Mouse (Mus musculus) liver, embryonic 11.5 days (tissue): ENCODE data around the gene Gm21293. TPM values are rescaled to one million over a fixed set of nuclear protein-coding genes. Genes with fewer than 3 reads are reported as not detected.
"Not testable (repeated sequence)": the region's sequence is repeated elsewhere in the genome, so short reads cannot be mapped to it uniquely, and the experiment has no call there.

Experiments
- ATAC-seq: fragments of 200-750 bp; cut with Nextera tagmentation; replicated peaks from 2 replicates; pipeline ENCODE4 v1.8.0; 2017; ENCODE audit warnings: moderate number of reproducible peaks, mild to moderate bottlenecking, moderate TSS enrichment, moderate library complexity; ENCODE audit not compliant: low FRiP score
- DNase-seq: peaks from one replicate; pipeline ENCODE4 v3.0.0-alpha.2; 2017; ENCODE audit warnings: low spot score
- H3K27ac ChIP-seq: fragments of 300-500 bp; sonication (generic); 2 replicates; pipeline ENCODE4 v1.5.1; 2014; ENCODE audit warnings: mild to moderate bottlenecking, low read depth, low read length, control low read depth
- H3K27me3 ChIP-seq: fragments of 300-500 bp; sonication (generic); replicated peaks from 2 replicates; pipeline ENCODE4 v1.6.1; 2014; ENCODE audit warnings: low read length, mixed read lengths; ENCODE audit not compliant: control insufficient read depth, insufficient read depth
- H3K36me3 ChIP-seq: fragments of 300-500 bp; sonication (generic); 2 replicates; pipeline ENCODE4 v1.6.1; 2014; ENCODE audit warnings: mild to moderate bottlenecking, low read length, moderate library complexity, mixed read lengths; ENCODE audit not compliant: control insufficient read depth, insufficient read depth
- H3K4me1 ChIP-seq: fragments of 300-500 bp; sonication (generic); replicated peaks from 2 replicates; pipeline ENCODE4 v1.6.1; 2014; ENCODE audit warnings: low read length, mixed read lengths; ENCODE audit not compliant: control insufficient read depth, insufficient read depth
- H3K4me2 ChIP-seq: fragments of 300-500 bp; sonication (generic); 2 replicates; pipeline ENCODE4 v1.6.1; 2014; ENCODE audit warnings: mild to moderate bottlenecking, control low read depth, moderate library complexity
- H3K4me3 ChIP-seq: fragments of 300-500 bp; sonication (generic); 2 replicates; pipeline ENCODE4 v1.5.1; 2014; ENCODE audit warnings: low read depth, low read length, control low read depth
- H3K9ac ChIP-seq: fragments of 300-500 bp; sonication (generic); 2 replicates; pipeline ENCODE4 v1.6.1; 2014; ENCODE audit warnings: low read depth, low read length, control low read depth
- H3K9me3 ChIP-seq: fragments of 300-500 bp; sonication (generic); 2 replicates; pipeline ENCODE4 v1.6.1; 2016; ENCODE audit warnings: low read length, inconsistent platforms, mixed read lengths; ENCODE audit not compliant: control insufficient read depth
- WGBS: fragments of 180-500 bp; shearing (Covaris S2); extraction: QIAGEN DNeasy Blood & Tissue Kit; methylation state at CpG from one replicate; pipeline ENCODE4 v1.1.7; 2014; 5-methylcytosine and 5-hydroxymethylcytosine counted together
- polyA plus RNA-seq: library from polyadenylated mRNA; unstranded; fragments of >200 nt; fragmentation: Nextera tagmentation; extraction: Ambion mirVana; gene quantifications from 2 replicates; pipeline ENCODE4 v1.2.1, GENCODE M21; 2014

The Gm21293 gene
- polyA plus RNA-seq, result not detected in 2 replicates

- not testable (repeated sequence) for DNase-seq, H3K36me3 ChIP-seq, H3K4me1 ChIP-seq, H3K4me3 ChIP-seq, H3K27me3 ChIP-seq, H3K4me2 ChIP-seq, ATAC-seq, H3K9me3 ChIP-seq, H3K9ac ChIP-seq, H3K27ac ChIP-seq
- WGBS, result no CpG with 5 or more reads among the region's 3 CpGs
Measured at GRCm38 (mm10) chr10:104142687-104143086, at the start of gene Gm21293. Gene Gm21293, plus strand, starts transcription at chr10:104142987.

GRCm38 (mm10) chr10:104110044-104110443, 32.7 kb upstream of the Gm21293 start:
- Histone ChIP-seq H3K9me3 (no peaks in the 10 kb centered on the region), H3K36me3 (no peaks in the 10 kb centered on the region), H3K4me1 (no peaks in the 10 kb centered on the region), H3K4me2 (no peak overlapping the region), H3K27me3 (no peaks in the 10 kb centered on the region), H3K4me3 (no peak overlapping the region), H3K9ac (no peak overlapping the region), H3K27ac (no peak overlapping the region)
- no peak for ATAC-seq
- no peak for DNase-seq
- 71% methylated on average over 3 of the region's 3 CpGs for WGBS

- 48% methylated on average over 2 of the region's 2 CpGs for WGBS
- no peak for ATAC-seq
Measured at GRCm38 (mm10) chr10:104118312-104118711, 24.5 kb upstream of the Gm21293 start.

GRCm38 (mm10) chr10:104151197-104151596, 8.4 kb downstream of the Gm21293 start, which contains the start of gene Gm6763:
Gene Gm6763, plus strand, starts transcription at chr10:104151497.
- not testable (repeated sequence) for H3K9ac ChIP-seq, H3K27ac ChIP-seq, H3K9me3 ChIP-seq, H3K27me3 ChIP-seq, H3K4me2 ChIP-seq, H3K4me3 ChIP-seq, H3K4me1 ChIP-seq, H3K36me3 ChIP-seq, DNase-seq, ATAC-seq
- no CpG with 5 or more reads among the region's 3 CpGs for WGBS

More at GRCm38 (mm10) chr10:104118312-104118711, 24.5 kb upstream of the Gm21293 start:
- Histone ChIP-seq H3K4me2 (no peak overlapping the region), H3K9ac (no peak overlapping the region), H3K4me3 (no peak overlapping the region), H3K4me1 (no peaks in the 10 kb centered on the region), H3K9me3 (no peaks in the 10 kb centered on the region), H3K27me3 (no peaks in the 10 kb centered on the region), H3K27ac (no peak overlapping the region), H3K36me3 (no peaks in the 10 kb centered on the region)
- DNase-seq, result no peak

DNA sequence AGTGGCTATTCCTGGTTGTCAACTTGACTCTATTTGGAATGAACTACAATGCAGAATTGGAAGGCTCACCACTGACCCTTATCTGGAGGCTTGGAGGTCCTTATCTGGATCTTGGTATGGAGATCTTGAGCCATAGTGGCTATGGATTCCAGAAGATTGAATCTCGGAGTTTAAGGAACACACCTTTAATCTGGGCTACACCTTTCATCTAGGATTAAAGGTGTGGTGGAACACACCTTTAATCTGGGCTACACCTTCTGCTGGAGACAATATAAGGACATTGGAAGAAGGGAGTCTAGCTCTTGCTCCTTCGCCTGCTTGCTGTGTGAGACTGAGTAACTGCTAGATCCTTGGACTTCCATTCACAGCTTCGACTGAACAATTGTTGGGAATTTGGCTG, 16.9 kb downstream of the Gm21293 start, which contains the start of gene Gm8764:
TSS of gene Gm8764 (plus strand) at position 301 of the 400 bp plus-strand sequence.
- not testable (repeated sequence) for H3K4me1 ChIP-seq, H3K27me3 ChIP-seq, H3K27ac ChIP-seq, H3K36me3 ChIP-seq, H3K9me3 ChIP-seq, H3K4me3 ChIP-seq, ATAC-seq, H3K9ac ChIP-seq, H3K4me2 ChIP-seq, DNase-seq
- no CpG with 5 or more reads among the region's 3 CpGs for WGBS

- no CpG with 5 or more reads among the region's 3 CpGs for WGBS
- not testable (repeated sequence) for DNase-seq, H3K4me1 ChIP-seq, ATAC-seq, H3K4me3 ChIP-seq, H3K27me3 ChIP-seq, H3K9ac ChIP-seq, H3K36me3 ChIP-seq, H3K27ac ChIP-seq, H3K9me3 ChIP-seq, H3K4me2 ChIP-seq
Measured at GRCm38 (mm10) chr10:104168215-104168614, 25.4 kb downstream of the Gm21293 start, which contains the start of gene Gm21304. Gene Gm21304, plus strand, starts transcription at chr10:104168515.

DNA sequence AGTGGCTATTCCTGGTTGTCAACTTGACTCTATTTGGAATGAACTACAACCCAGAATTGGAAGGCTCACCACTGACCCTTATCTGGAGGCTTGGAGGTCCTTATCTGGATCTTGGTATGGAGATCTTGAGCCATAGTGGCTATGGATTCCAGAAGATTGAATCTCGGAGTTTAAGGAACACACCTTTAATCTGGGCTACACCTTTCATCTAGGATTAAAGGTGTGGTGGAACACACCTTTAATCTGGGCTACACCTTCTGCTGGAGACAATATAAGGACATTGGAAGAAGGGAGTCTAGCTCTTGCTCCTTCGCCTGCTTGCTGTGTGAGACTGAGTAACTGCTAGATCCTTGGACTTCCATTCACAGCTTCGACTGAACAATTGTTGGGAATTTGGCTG, 33.9 kb downstream of the Gm21293 start, which contains the start of gene Gm21312:
TSS of gene Gm21312 (plus strand) at position 301 of the 400 bp plus-strand sequence.
- H3K27me3 ChIP-seq, ATAC-seq, H3K4me1 ChIP-seq, H3K27ac ChIP-seq, H3K4me2 ChIP-seq, H3K4me3 ChIP-seq, H3K9me3 ChIP-seq, H3K36me3 ChIP-seq, DNase-seq, H3K9ac ChIP-seq: not testable (repeated sequence)
- no CpG with 5 or more reads among the region's 3 CpGs for WGBS

- H3K9me3 ChIP-seq, H3K27ac ChIP-seq, ATAC-seq, H3K4me2 ChIP-seq, H3K36me3 ChIP-seq, H3K4me1 ChIP-seq, DNase-seq, H3K9ac ChIP-seq, H3K27me3 ChIP-seq, H3K4me3 ChIP-seq: not testable (repeated sequence)
- no CpG with 5 or more reads among the region's 3 CpGs for WGBS
Measured at GRCm38 (mm10) chr10:104185233-104185632, 42.4 kb downstream of the Gm21293 start, which contains the start of gene Gm20765. Gene Gm20765, plus strand, starts transcription at chr10:104185533.

GRCm38 (mm10) chr10:104193742-104194141, 51.0 kb downstream of the Gm21293 start, which contains the start of gene Gm4340:
Gene Gm4340, plus strand, starts transcription at chr10:104194042.
- not testable (repeated sequence) for ATAC-seq, H3K4me1 ChIP-seq
- WGBS, result no CpG with 5 or more reads among the region's 3 CpGs

More at GRCm38 (mm10) chr10:104193742-104194141, 51.0 kb downstream of the Gm21293 start, which contains the start of gene Gm4340:
- H3K27me3 ChIP-seq, H3K27ac ChIP-seq, DNase-seq, H3K36me3 ChIP-seq, H3K4me3 ChIP-seq, H3K9ac ChIP-seq, H3K9me3 ChIP-seq, H3K4me2 ChIP-seq: not testable (repeated sequence)
